Mouse (Mus musculus) left cerebral cortex, postnatal 4 days (tissue): ENCODE results near the gene Cdh6. TPM values are rescaled to one million over a fixed set of nuclear protein-coding genes. Genes with fewer than 3 reads are reported as not detected.

Experiments used
- DNase-seq: peaks from one replicate; pipeline ENCODE4 v3.0.0-alpha.2; 2022
- intact Hi-C: fragments of 180-260 bp; cut with DNase I; formaldehyde crosslinking; loops from one replicate; pipeline ENCODE4 v1.15.1; 2025
- total RNA-seq, 2 experiments: library from RNA; stranded (reverse); gene quantifications; 2 replicates each; pipeline ENCODE4 v1.2.3; 2021

The Cdh6 gene
- total RNA-seq, 2 experiments from 2014 or later = 41.6 to 47.7 TPM

GRCm38 (mm10) chr15:13067429-13068212, 105.9 kb downstream of the Cdh6 start:
- DNase-seq = no peak

GRCm38 (mm10) chr15:13066765-13067164, 106.7 kb downstream of the Cdh6 start:
- intact Hi-C loops = no loop called here
- no peak for DNase-seq

More at GRCm38 (mm10) chr15:13067429-13068212, 105.9 kb downstream of the Cdh6 start:
- intact Hi-C loops = no loop called here

GRCm38 (mm10) chr15:13063633-13064032, 109.8 kb downstream of the Cdh6 start:
- intact Hi-C loops = no loop called here
- DNase-seq = no peak

DNA sequence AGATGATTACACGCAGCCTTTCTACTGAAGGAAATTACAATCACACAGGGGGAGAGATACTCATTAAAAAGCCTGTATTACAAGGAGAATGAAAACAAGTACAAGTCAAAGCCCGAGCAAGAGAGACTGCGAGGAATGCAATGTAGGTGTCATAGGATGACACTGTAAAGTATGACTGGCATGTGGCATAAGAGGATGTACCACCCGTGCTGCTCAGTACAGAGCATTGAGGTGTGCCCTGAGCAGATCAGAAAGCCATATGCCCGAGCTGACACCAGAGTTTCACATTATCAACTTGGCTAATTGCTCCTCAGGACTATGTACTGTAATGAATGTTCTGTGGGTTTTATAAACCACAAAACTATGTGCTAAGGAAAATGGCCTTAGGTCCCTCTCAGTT, 115.7 kb downstream of the Cdh6 start:
- no peak for DNase-seq
- intact Hi-C loops = no loop called here

DNA sequence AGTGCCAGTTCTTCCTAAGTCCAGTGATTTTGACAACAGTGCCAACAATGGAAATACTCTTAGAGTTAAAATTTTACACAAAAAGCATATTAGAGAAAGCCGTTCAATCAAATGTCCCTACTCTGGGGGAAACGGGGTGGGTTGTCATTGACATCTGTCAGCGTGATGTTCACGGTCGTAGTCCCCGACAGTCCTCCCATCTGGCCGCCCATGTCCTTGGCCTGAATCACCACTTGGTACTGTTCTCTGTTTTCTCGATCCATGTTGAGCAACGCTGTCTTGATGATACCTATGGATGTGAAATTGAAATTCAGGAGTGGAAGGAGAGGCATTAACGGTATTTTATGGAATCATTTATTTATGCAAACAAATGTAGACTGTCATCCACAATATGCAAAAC, 116.2 kb downstream of the Cdh6 start:
- intact Hi-C loops = no loop called here

GRCm38 (mm10) chr15:13047910-13048309, 125.6 kb downstream of the Cdh6 start:
- no peak for DNase-seq
- intact Hi-C loops = no loop called here

More for the DNA sequence above, 116.2 kb downstream of the Cdh6 start:
- peak; percentile 17 for DNase-seq

DNA sequence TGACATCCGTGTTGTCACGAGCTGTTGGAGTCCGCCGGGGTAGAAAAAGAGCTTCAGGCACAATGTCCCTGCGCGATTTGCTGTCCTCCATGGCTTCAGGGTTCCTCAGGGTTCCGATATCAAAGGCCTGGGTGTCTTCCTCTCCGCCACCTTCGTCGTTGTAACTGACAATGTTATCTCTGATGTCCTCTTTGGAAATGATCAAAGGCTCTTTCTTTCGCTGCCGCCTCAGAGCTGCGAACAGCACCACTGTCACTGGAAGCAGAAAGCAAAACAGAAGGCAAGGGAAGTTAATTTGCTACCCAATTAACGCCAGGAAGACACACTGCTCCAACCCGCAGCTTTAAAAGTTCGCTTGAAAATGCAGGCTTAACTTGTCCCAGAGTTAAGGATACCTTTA, 139.0 kb downstream of the Cdh6 start:
- DNase-seq = no peak
- intact Hi-C loops = no loop called here

GRCm38 (mm10) chr15:13030641-13031040, 142.8 kb downstream of the Cdh6 start:
- DNase-seq = no peak
- intact Hi-C loops = no loop called here

- intact Hi-C loops = no loop called here
- no peak for DNase-seq
Observed at GRCm38 (mm10) chr15:13027513-13027912, 146.0 kb downstream of the Cdh6 start.

DNA sequence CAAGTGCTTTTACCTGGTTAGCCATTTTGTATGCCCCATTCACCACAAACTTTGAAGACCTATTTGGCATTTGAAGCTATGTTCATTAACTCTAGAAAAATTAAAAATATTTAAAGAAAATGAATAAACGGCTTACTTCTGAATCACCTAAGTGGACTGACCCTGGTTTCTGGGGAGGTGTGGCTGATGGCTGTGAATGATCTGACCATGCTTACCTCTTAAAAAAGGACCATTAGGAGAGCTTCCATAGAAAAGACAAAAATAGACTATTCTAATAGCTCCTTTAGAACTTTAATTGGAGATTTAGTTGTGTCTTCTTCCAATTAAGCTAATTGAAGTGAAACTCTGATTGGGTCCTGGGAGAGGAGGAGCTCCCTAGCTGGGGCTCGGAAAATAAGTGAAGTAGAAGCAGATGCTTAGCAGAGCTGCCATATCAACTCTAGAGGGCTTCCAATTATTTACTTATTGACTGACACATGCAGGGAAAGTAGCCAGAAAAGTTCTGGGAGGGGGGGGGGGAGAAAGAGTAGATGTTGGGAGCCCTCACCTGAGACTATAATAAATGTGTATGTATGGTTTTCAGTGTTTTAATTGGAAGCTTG, 156.6 kb downstream of the Cdh6 start:
- DNase-seq = no peak
- intact Hi-C loops = no loop called here

- intact Hi-C loops = no loop called here
- DNase-seq = no peak
Observed at GRCm38 (mm10) chr15:13008803-13009202, 164.7 kb downstream of the Cdh6 start.

GRCm38 (mm10) chr15:13005934-13006333, 167.5 kb downstream of the Cdh6 start:
- intact Hi-C loops = no loop called here
- DNase-seq = no peak

DNA sequence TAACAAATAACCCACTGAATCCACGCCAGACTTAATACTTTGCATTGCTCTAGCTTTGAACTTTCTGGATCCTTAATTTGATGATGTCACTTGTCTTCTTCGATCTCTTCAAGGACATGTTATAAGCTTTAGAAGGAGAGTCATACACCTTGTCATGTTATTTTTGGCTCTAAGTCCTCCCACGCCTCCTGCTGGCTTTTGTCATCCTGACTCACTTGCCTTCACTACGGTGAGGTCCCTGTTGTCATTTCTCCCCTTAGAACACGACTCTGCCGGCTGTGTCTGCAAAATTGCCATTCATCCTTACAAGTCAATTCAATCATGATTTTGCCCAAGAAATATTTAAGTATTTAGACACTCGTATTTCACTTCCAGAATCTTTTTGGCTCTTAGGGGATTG, 171.9 kb downstream of the Cdh6 start:
- DNase-seq = no peak
- intact Hi-C loops = no loop called here

GRCm38 (mm10) chr15:12994563-12995359, 178.7 kb downstream of the Cdh6 start:
- intact Hi-C loops = no loop called here

More at GRCm38 (mm10) chr15:12994563-12995359, 178.7 kb downstream of the Cdh6 start:
- no peak for DNase-seq
